9 mouse cellular contexts compared by ENCODE assay signal in the genomic region with DNA sequence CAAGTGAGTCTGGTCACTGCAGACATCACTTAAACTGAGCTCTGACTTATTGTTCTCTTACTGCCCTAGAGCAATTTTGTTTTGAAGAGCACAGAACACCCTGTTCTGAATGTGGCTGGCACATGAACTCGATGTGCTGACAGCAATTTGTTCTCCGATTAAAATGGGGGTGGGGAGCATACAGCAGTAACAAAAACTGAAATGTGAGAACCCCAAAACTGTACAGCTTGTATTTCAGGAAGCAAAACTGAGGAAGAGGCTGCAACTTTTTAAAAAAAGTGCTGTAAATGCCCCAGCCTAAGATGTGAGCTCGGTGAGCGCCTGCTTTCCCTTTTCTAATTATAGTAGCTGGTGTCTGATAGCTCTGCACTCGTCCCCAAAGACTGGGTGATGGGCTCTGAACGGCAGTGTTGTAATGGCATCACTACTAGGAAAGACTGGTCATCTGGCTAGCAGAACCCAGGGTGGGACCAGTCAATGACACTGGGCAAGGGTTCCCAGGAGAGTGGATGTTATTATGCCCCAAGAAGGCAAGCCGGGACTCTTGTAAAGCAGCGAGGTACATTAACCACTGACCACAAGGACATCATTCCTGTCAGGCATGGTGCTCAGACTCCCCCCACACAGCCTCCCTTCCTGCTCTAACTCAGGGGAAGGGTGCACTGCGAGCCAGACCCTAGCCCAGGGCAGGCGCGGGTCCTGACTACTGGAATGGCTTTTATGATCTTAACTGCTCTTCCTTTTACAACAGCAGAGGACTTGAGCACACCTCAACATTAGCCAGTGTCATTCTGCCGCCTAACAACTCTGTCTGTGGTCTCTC. TPM values are rescaled to one million over a fixed set of nuclear protein-coding genes. Genes with fewer than 3 reads are reported as not detected.
A peak's percentile ranks its signal among the peaks of the same experiment; 100 is the strongest.
DNase-seq lines count a peak whose midpoint lies in the region; ATAC-seq and TF ChIP-seq lines count a peak whose summit lies in the region.
"Had no signal": no experiment of that assay in that cellular context is flagged by ENCODE, and none has a peak within 500 bp of the region (broad histone marks: within the 10 kb centered on the region; RNA-seq: fewer than 3 reads in every experiment).

No protein-coding gene starts in this region.

- H3K4me3 ChIP-seq in ES-Bruce4 (ENCODE audit: low read depth, low read length) = no peak overlapping the region
- H3K4me3 ChIP-seq in heart, embryonic 12.5 days = no peak overlapping the region
- no peak overlapping the region for H3K4me3 ChIP-seq in lung, embryonic 14.5 days (ENCODE audit: low read depth, low read length)
- no peak overlapping the region for H3K4me3 ChIP-seq in midbrain, embryonic 15.5 days
- H3K4me3 ChIP-seq in midbrain, embryonic 10.5 days = no peak overlapping the region
- H3K4me3 ChIP-seq: hindbrain, embryonic 15.5 days had no signal

- peak; percentile 30 to 40 for DNase-seq in adrenal gland, postnatal 36 days
- DNase-seq in adrenal gland, postnatal 25 days = no peak
- DNase-seq in lung, embryonic 14.5 days = no peak
- no peak for DNase-seq in midbrain, embryonic 10.5 days (ENCODE audit: low spot score)

- H3K27ac ChIP-seq in ES-Bruce4 (ENCODE audit: insufficient read depth, low read length) = peak overlapping the region; percentile 88
- H3K27ac ChIP-seq in heart, embryonic 12.5 days (ENCODE audit: poor library complexity, severe bottlenecking) = peak overlapping the region; percentile 49
- H3K27ac ChIP-seq in lung, embryonic 14.5 days (ENCODE audit: low read depth) = peak overlapping the region; percentile 71
- no peak overlapping the region for H3K27ac ChIP-seq in midbrain, embryonic 15.5 days
- no peak overlapping the region for H3K27ac ChIP-seq in midbrain, embryonic 10.5 days (replicated peaks)
- H3K27ac ChIP-seq: hindbrain, embryonic 15.5 days had no signal

- no peak for ATAC-seq in heart, embryonic 12.5 days (ENCODE audit: insufficient number of reproducible peaks, low FRiP score)
- ATAC-seq in lung, embryonic 14.5 days (ENCODE audit: insufficient read depth) = 0 out of 2 replicates have a peak, but pooled peaks have one; percentile 6
- ATAC-seq in erythroblast, adult 5-6 weeks (replicated peaks; ENCODE audit: low FRiP score, poor library complexity, severe bottlenecking) = no peak
- ATAC-seq in midbrain, embryonic 15.5 days (replicated peaks) = no peak

- TF ChIP-seq POLR2A in ES-Bruce4 (IDR thresholded peaks at IDR 0.05; ENCODE audit: insufficient read depth, low read length) = no peak

- no peak for TF ChIP-seq CTCF in ES-Bruce4 (IDR thresholded peaks at IDR 0.05; ENCODE audit: low read depth, low read length)
- TF ChIP-seq CTCF in lung, embryonic 14.5 days (IDR thresholded peaks at IDR 0.05; ENCODE audit: low read depth) = no peak

- peak overlapping the region; percentile 50 for H3K4me2 ChIP-seq in heart, embryonic 12.5 days
- H3K4me2 ChIP-seq in lung, embryonic 14.5 days = no peak overlapping the region
- H3K4me2 ChIP-seq in midbrain, embryonic 15.5 days = no peak overlapping the region
- H3K4me2 ChIP-seq: hindbrain, embryonic 15.5 days had no signal

- no peak overlapping the region for H3K9ac ChIP-seq in ES-Bruce4 (ENCODE audit: low read depth, poor library complexity, severe bottlenecking)
- no peak overlapping the region; the same call in none of the 2 replicates for H3K9ac ChIP-seq in heart, embryonic 12.5 days
- H3K9ac ChIP-seq in lung, embryonic 14.5 days = no peak overlapping the region
- no peak overlapping the region for H3K9ac ChIP-seq in midbrain, embryonic 15.5 days
- H3K9ac ChIP-seq: hindbrain, embryonic 15.5 days had no signal

- peaks cover 8% of the 10 kb centered on the region for H3K4me1 ChIP-seq in ES-Bruce4 (ENCODE audit: control insufficient read depth, insufficient read depth, low read length)
- H3K4me1 ChIP-seq in heart, embryonic 12.5 days (replicated peaks) = peaks cover 19% of the 10 kb centered on the region
- H3K4me1 ChIP-seq in lung, embryonic 14.5 days (ENCODE audit: insufficient read depth) = no peaks in the 10 kb centered on the region
- H3K4me1 ChIP-seq in midbrain, embryonic 15.5 days = no peaks in the 10 kb centered on the region
- no peaks in the 10 kb centered on the region for H3K4me1 ChIP-seq in midbrain, embryonic 10.5 days
- H3K4me1 ChIP-seq: hindbrain, embryonic 15.5 days had no signal

- TF ChIP-seq EP300 in ES-Bruce4 (IDR thresholded peaks at IDR 0.05; ENCODE audit: insufficient read depth, low read depth, low read length) = no peak

- no peaks in the 10 kb centered on the region for H3K9me3 ChIP-seq in ES-Bruce4 (replicated peaks; ENCODE audit: control insufficient read depth, insufficient read depth, low read length, poor library complexity, severe bottlenecking)
- no peaks in the 10 kb centered on the region for H3K9me3 ChIP-seq in heart, embryonic 12.5 days (replicated peaks)
- no peaks in the 10 kb centered on the region for H3K9me3 ChIP-seq in lung, embryonic 14.5 days (ENCODE audit: low read depth, low read length)
- no peaks in the 10 kb centered on the region for H3K9me3 ChIP-seq in midbrain, embryonic 15.5 days
- H3K9me3 ChIP-seq in midbrain, embryonic 10.5 days (replicated peaks) = no peaks in the 10 kb centered on the region
- H3K9me3 ChIP-seq: hindbrain, embryonic 15.5 days had no signal

- H3K27me3 ChIP-seq in ES-Bruce4 (ENCODE audit: control insufficient read depth, insufficient read depth, low read length, poor library complexity, severe bottlenecking) = no peaks in the 10 kb centered on the region
- H3K27me3 ChIP-seq in heart, embryonic 12.5 days (replicated peaks) = no peaks in the 10 kb centered on the region
- H3K27me3 ChIP-seq in lung, embryonic 14.5 days (ENCODE audit: insufficient read depth, low read length) = no peaks in the 10 kb centered on the region
- no peaks in the 10 kb centered on the region for H3K27me3 ChIP-seq in midbrain, embryonic 15.5 days (replicated peaks)
- H3K27me3 ChIP-seq in midbrain, embryonic 10.5 days (ENCODE audit: low read depth, poor library complexity, severe bottlenecking) = no peaks in the 10 kb centered on the region
- H3K27me3 ChIP-seq: hindbrain, embryonic 15.5 days had no signal

- 42% methylated on average over 12 of the region's 12 CpGs for WGBS in heart, embryonic 12.5 days
- 51% methylated on average over 12 of the region's 12 CpGs for WGBS in lung, embryonic 14.5 days
- 83% methylated on average over 12 of the region's 12 CpGs for WGBS in midbrain, embryonic 15.5 days
- 87% methylated on average over 12 of the region's 12 CpGs for WGBS in midbrain, embryonic 10.5 days

- H3K36me3 ChIP-seq in ES-Bruce4 (ENCODE audit: control insufficient read depth, insufficient read depth, low read length, poor library complexity, severe bottlenecking) = peaks cover 20% of the 10 kb centered on the region
- H3K36me3 ChIP-seq in heart, embryonic 12.5 days = no peaks in the 10 kb centered on the region
- peaks cover 4% of the 10 kb centered on the region; the same call in 1 of the 2 replicates for H3K36me3 ChIP-seq in lung, embryonic 14.5 days (ENCODE audit: insufficient read depth)
- no peaks in the 10 kb centered on the region for H3K36me3 ChIP-seq in midbrain, embryonic 15.5 days (replicated peaks)
- H3K36me3 ChIP-seq in midbrain, embryonic 10.5 days = peaks cover 25% of the 10 kb centered on the region
- H3K36me3 ChIP-seq: hindbrain, embryonic 15.5 days had no signal

RNA-seq across cellular contexts. Expression of gene Tulp1, which starts 55.4 kb away (rescaled TPM):
- total RNA-seq in adrenal gland, postnatal 36 days (2021) = under 1 TPM in 1 of 2 experiments, not detected in 1; 0.43 TPM
- not detected in 2 replicates for total RNA-seq in adrenal gland, postnatal 25 days (2021)
- 14.0 and 14.7 TPM in 2 replicates for polyA plus RNA-seq in ES-Bruce4 (2011; ENCODE audit: insufficient read depth, insufficient read length, low read depth, missing spikeins)
- polyA plus RNA-seq in heart, embryonic 12.5 days (2016; fragmentation: Nextera tagmentation; extraction: Ambion mirVana) = 3.7 and 4.6 TPM in 2 replicates
- 3.0 and 3.6 TPM in 2 replicates for polyA plus RNA-seq in lung, embryonic 14.5 days (2014; fragmentation: Nextera tagmentation; extraction: Ambion mirVana)
- total RNA-seq in erythroblast, adult 5-6 weeks (2015; ENCODE audit: low replicate concordance) = not detected in 2 replicates
- 0.28 TPM in 1 of 2 replicates, not detected in the other for total RNA-seq in erythroblast, adult 5-6 weeks (2017; ENCODE audit: low replicate concordance)
- polyA plus RNA-seq in midbrain, embryonic 15.5 days (2015; fragmentation: Nextera tagmentation; extraction: Ambion mirVana) = 1.3 and 1.9 TPM in 2 replicates
- 2.8 and 5.0 TPM in 2 replicates for polyA plus RNA-seq in midbrain, embryonic 10.5 days (2016; fragmentation: Nextera tagmentation; extraction: Ambion mirVana)

Comparison
In these comparisons a context has a peak if more than half of its experiments do, and no peak if none do; other contexts are left out.
1. DNase-seq: peak in adrenal gland, postnatal 36 days (2 of 2); none in adrenal gland, postnatal 25 days (single experiment), lung, embryonic 14.5 days (single experiment) and midbrain, embryonic 10.5 days (single experiment).
2. H3K27ac ChIP-seq: peak in ES-Bruce4 (single experiment), heart, embryonic 12.5 days (single experiment) and lung, embryonic 14.5 days (single experiment); none in midbrain, embryonic 15.5 days (single experiment) and midbrain, embryonic 10.5 days (single experiment).